Mouse (Mus musculus) erythroid progenitor cell, adult 5-6 weeks (primary cell): ENCODE results near the gene Nfkb1. TPM values are rescaled to one million over a fixed set of nuclear protein-coding genes. Genes with fewer than 3 reads are reported as not detected.

Experiments used
- ATAC-seq: replicated peaks from 2 replicates; pipeline ENCODE4 v1.8.0; 2016; ENCODE audit warnings: moderate number of reproducible peaks, mild to moderate bottlenecking, moderate TSS enrichment, inconsistent platforms; ENCODE audit not compliant: poor library complexity, low FRiP score, severe bottlenecking
- total RNA-seq, 2 experiments: library from RNA; stranded (forward) in 1 of 2; stranded (reverse) in 1 of 2; fragments of 150-400 nt in 1 of 2; fragments of 186-747, 209-891 nt in 1 of 2; gene quantifications; 2 replicates each; pipeline versions ENCODE4 v1.2.3 to v1.2.4; 2015 to 2017; ENCODE audit warnings: low replicate concordance in 2 of 2

The Nfkb1 gene
- total RNA-seq, 2 experiments from 2014 or later: 13.4 to 21.4 TPM

- ATAC-seq: no peak
Measured at GRCm38 (mm10) chr3:135711040-135711570, 19.8 kb upstream of the Nfkb1 start.

- ATAC-seq: no peak
Measured at GRCm38 (mm10) chr3:135703307-135703706, 12.0 kb upstream of the Nfkb1 start.

- ATAC-seq: no peak
Measured at GRCm38 (mm10) chr3:135702658-135703057, 11.3 kb upstream of the Nfkb1 start.

GRCm38 (mm10) chr3:135699523-135700264 is 8.3 kb upstream of the Nfkb1 start:
- ATAC-seq: no peak

DNA sequence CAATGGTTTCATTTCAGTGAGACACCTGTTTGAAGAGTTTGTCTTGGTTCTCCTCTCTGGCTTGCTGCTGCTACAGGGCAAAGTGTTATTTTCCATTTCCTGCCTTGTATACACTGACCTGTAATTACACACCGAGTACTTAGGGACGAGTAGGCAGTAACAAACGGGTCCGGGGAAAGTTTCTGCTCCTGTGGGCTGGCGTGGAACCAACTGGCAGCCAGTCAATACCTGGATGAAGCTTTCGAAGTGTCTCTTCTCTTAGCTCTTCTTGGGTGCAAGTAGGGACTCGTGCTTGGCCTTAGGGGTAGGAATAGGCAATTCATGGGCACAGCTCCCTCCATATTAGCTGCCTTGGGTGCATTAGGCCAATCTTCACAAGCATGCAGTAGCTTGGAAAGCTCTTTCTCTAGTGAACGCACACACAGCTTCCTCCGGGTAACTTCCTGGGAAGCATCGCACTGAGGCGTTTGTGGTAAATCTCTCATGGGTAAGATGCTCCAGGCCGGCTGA is 7.2 kb upstream of the Nfkb1 start:
- ATAC-seq: no peak

DNA sequence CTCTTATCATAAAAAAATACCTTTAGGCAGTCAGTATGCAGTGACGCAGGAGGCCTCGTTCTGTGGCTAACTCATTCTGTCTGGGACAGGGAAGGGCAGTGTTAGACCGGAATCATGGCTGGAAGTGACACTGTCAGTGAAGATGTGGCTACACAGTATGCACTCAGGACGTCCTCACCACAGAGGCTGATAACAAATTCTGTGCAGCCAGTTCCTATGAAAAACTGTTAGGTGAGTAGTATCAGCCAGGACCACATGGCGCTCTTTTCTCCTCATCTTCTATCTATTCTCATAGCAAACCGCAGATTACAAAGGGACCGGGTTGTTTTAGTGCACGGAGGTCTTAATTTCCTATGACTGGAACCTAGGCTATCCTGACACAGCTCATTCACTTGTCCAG is 4.9 kb upstream of the Nfkb1 start:
- no peak for ATAC-seq

- ATAC-seq: no peak
Measured at GRCm38 (mm10) chr3:135692999-135693398, 1.7 kb upstream of the Nfkb1 start.

DNA sequence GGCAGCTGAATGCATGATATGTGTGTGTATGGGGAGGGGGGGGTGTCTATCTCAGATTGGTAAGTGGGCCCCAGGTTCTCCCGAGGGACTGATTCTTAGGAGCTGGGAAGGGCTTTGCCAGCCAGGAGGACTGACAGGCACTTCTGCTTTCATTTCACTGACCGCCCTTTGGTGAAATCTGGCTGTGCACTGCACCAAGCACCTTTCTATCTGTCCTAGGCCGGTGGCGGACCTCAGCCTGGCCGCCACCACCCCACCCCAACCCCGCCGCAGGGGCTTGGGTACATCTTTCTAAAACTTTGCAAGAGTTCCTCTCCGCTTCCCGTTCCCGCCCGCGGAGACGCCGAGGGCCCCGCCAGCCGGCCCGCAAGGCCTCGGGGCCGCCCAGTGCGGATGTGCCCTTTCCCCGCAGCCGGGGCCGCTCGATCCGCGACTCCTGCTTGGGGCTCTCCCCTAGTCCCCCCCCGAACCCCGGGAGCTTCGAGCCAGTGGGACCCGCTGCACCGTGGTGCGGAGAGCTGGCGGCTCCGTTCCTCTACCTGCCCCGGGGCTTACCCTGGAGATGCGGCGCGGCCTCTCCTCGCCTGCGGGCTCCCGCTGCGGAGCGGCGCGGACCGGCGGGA is 668 bp downstream of the Nfkb1 start:
- ATAC-seq: no peak

DNA sequence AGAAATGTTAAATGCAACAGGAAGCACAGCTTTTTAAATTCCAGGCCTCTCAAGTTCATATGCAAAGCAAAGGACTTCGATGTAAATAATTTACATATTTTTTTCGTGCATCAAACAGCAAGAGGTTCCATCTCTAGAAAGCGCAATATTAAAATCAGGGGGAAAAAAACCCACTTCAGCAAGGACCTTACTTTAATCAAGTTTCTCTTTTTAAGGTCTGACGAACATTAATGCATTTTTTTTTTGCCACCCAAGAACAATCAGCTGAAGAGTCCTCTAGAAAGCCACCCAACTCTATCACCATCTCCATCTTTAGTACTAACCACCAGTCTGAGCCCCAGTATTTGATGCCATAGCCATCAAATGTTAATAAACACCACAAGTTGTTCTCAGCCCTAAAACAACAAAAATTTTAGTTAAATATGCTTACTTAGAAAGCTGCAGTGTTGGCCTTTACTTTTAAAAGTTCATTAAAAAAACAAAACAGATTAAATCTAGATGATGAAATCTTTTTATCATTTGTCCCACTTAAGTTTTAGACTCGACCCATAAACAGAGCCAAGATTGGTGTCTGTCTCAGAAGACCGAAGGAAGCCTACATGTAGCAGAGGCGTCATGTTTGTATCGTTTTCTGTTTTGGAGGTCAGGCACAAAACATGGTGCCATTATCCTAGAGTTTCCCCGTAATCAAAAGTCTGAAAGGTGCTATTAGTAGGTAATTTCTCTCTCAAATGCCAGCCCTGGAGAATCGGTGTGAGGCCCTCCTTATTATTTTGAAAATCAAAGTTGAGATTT is 1.4 kb downstream of the Nfkb1 start:
- ATAC-seq: no peak

DNA sequence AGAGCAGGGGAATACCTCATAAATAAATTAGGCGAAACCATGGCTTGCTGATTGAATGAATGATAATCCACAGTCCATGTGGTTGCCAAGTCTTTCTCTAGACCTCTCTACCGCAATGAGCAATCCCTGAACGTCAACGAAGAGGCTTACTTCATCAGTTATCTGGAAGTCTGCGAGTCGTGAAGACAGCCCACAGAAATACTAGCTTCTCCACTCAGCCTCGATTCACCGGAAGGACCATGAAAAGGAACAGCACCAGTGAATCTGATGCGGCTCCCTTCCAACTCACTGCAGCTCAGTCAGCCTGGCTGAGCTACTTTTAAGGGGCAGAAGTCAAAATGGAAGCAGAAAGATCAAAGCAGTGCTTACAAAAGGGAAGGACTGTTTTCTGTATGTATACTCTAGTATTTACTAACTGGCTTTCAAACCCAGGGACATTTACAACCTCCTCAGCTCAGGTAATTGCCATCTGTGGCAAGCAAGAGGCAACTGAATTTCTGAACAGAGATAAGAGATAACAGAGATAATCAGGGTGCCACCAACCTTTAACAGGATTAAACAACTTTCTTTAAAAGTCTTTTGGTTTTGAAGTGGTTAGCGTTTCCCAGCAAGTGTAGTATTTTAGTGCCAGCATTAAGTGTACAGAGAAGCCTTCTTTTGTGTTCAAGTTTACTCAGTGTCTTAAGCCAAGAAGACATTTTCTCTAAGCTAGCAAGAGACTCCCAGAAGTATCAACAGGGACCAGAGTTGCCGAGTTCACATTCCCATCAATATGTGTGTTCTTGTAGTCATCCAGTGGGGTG is 2.2 kb downstream of the Nfkb1 start:
- ATAC-seq: no peak

DNA sequence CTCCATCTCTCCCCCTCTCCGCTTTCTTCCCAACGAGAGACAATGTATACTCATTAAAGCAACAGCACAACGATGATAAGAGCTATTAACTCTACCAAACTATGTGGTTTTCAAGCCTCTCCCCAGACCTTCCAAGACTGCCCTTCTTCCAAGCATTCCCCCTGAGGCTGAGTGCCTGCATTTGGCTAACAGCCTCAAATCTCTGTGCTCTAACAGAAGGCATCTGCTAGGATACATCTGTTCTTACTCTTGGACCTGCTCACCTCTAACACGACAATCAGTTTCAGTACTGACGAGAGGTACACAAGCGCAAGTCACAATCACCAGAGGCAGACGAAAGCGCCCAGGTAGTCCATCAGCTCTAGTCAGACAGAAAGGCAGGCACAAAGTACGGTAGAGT is 3.4 kb downstream of the Nfkb1 start:
- no peak for ATAC-seq

DNA sequence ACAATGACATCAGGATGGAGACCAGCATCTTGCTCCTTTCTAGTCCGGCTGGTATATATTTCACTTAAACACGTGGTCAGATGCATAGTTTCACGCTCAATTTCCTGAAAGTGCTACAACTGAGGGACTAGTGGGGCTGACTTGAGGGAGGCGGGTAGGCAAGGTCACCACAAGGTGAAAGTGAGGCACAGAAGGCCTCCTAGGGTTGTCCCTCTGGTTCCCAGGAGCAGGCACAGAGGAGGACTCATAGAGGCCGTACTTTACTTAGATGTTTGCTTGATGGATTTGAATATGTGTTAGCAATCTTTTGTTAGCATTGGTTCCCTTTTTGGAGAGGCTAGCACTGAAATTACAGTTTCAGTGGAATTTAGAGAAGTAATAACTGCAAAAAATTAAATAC is 4.9 kb downstream of the Nfkb1 start:
- ATAC-seq: no peak

- no peak for ATAC-seq
Measured at GRCm38 (mm10) chr3:135683275-135683674, 8.1 kb downstream of the Nfkb1 start.

GRCm38 (mm10) chr3:135682240-135682639 is 9.1 kb downstream of the Nfkb1 start:
- ATAC-seq: no peak

DNA sequence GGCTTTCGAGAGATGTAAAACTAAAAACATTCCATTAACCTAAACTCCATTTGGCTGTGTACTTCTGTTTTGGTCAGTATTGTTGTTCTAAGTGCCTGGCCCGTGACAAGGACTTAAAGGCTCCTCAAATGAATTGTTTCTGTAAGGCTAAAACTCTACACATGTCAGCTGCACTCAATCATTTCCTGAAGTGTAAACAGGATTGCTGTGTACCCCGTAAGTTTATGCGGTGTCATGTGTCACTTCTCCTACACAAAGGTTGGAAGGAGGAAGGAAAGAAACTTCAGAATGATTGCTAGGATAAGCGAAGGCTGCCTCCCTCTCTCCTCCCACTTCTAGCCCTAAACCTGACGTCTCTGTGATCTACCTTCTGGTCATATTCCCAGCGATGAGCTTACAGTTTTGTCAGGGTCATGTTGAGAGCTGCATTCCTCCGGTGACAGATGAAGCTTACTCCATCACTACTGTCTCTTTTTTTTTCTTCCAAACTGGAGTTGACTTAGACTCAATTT is 10.0 kb downstream of the Nfkb1 start:
- no peak for ATAC-seq

DNA sequence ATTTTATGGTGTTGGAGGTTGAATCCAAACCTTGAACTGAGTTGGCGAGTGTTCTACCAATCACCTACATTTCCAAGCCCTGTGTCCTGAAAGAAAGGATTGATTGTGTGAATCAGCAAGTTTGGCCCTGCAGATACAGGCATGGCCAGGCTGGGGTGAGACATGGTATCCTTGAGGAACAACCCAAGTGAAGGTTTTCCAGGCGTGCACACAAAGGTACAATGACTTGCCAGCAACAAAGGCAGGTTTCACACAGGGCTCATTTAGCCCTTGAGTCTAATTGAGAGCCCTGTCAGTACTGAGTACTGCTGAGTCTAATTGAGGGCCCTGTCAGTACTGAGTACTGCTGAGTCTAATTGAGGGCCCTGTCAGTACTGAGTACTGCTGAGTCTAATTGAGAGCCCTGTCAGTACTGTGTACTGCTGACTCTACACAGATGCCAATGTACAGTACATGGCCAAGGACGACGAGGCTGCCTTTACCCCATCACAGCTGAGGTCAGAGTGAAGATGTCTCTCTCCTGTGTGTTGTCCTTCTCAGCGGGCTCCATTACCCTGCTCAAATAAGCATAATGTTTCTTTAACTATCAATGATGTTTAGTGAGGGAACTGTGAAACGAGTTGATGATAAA is 11.0 kb downstream of the Nfkb1 start:
- no peak for ATAC-seq

- no peak for ATAC-seq
Measured at GRCm38 (mm10) chr3:135677064-135677463, 14.3 kb downstream of the Nfkb1 start.

- no peak for ATAC-seq
Measured at GRCm38 (mm10) chr3:135676364-135676763, 15.0 kb downstream of the Nfkb1 start.

DNA sequence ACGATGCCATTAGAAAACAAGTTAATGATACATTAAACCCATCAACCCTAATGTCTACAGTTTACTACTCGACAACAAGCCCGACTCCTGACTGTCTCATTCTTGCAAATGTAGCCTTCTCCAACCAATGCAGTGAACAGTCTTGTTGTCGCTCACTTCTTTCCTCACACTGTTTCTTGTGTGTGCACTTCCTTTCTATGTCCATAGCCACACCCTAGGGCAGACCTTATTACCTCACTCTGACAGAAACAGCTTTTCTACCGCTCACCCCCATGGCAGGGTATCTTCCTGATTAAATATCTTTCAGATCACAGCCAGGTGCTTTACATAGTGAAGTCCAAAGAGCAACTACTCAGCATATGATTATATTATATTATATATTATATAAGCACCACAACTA is 15.9 kb downstream of the Nfkb1 start:
- ATAC-seq: no peak
